Mouse (Mus musculus) CH12.LX (cell line): ENCODE results near the gene Rab19. TPM values are rescaled to one million over a fixed set of nuclear protein-coding genes. Genes with fewer than 3 reads are reported as not detected.

Source experiments
- DNase-seq: peaks from one replicate; pipeline ENCODE4 v3.0.0-alpha.2; 2013; ENCODE audit errors: extremely low read depth
- H3K27ac ChIP-seq: 2 replicates; pipeline ENCODE4 v1.5.1; 2012; ENCODE audit warnings: low read depth, mild to moderate bottlenecking, control low read depth, moderate library complexity; ENCODE audit not compliant: insufficient read depth
- H3K27me3 ChIP-seq: replicated peaks from 2 replicates; pipeline ENCODE3; 2012; ENCODE audit warnings: inconsistent platforms
- H3K36me3 ChIP-seq, 2 experiments: replicated peaks in 1 of 2; 2 replicates each; pipeline versions ENCODE3 to v1.6.1; 2012; ENCODE audit warnings: inconsistent platforms in 1 of 2, low read length in 1 of 2, mild to moderate bottlenecking in 1 of 2, mixed read lengths in 1 of 2, moderate library complexity in 1 of 2; ENCODE audit not compliant: control insufficient read depth in 1 of 2, insufficient read depth in 1 of 2
- H3K4me1 ChIP-seq, 2 experiments: 2 replicates each; pipeline ENCODE4 v1.6.1; 2012; ENCODE audit warnings: inconsistent platforms in 1 of 2, moderate library complexity in 1 of 2; ENCODE audit not compliant: insufficient read depth in 2 of 2, control insufficient read depth in 1 of 2
- H3K4me2 ChIP-seq: 2 replicates; pipeline ENCODE4 v1.6.1; 2012; ENCODE audit warnings: low read depth, mild to moderate bottlenecking, control low read depth; ENCODE audit not compliant: poor library complexity, insufficient read depth, severe bottlenecking
- H3K4me3 ChIP-seq, 3 experiments: fragments of 150-350 bp in 1 of 3; sonication (generic) in 1 of 3; replicated peaks in 1 of 3; 2 replicates each; pipeline versions ENCODE3 to v1.5.1; 2011 to 2012; ENCODE audit warnings: low read depth in 2 of 3, low read length in 2 of 3, mild to moderate bottlenecking in 2 of 3, moderate library complexity in 2 of 3, control low read depth in 1 of 3, improper control_type of control experiment in 1 of 3, inconsistent platforms in 1 of 3, mixed read lengths in 1 of 3; ENCODE audit not compliant: poor library complexity in 1 of 3
- H3K79me2 ChIP-seq: replicated peaks from 2 replicates; pipeline ENCODE4 v1.6.1; 2012; ENCODE audit warnings: mild to moderate bottlenecking, moderate library complexity; ENCODE audit not compliant: control insufficient read depth, poor library complexity, insufficient read depth, severe bottlenecking; ENCODE audit errors: extremely low read depth
- H3K9ac ChIP-seq: 2 replicates; pipeline ENCODE4 v1.6.1; 2012; ENCODE audit warnings: low read depth, mild to moderate bottlenecking, control low read depth, moderate library complexity; ENCODE audit not compliant: insufficient read depth
- H3K9me3 ChIP-seq: replicated peaks from 2 replicates; pipeline ENCODE3; 2012; ENCODE audit warnings: low read length, inconsistent platforms, mixed read lengths
- BHLHE40 ChIP-seq: IDR thresholded peaks from 2 replicates; pipeline ENCODE4 v1.6.1; 2011; ENCODE audit warnings: mild to moderate bottlenecking, low read depth, low read length, improper control_type of control experiment
- E2F4 ChIP-seq: IDR thresholded peaks from 2 replicates; pipeline ENCODE4 v1.6.1; 2011; ENCODE audit warnings: low read depth, low read length, improper control_type of control experiment; ENCODE audit not compliant: insufficient replicate concordance
- ELF1 ChIP-seq: IDR thresholded peaks from 2 replicates; pipeline ENCODE4 v1.6.1; 2014; ENCODE audit warnings: low read depth, mild to moderate bottlenecking, inconsistent platforms, low read length, improper control_type of control experiment
- EP300 ChIP-seq: IDR thresholded peaks from 2 replicates; pipeline ENCODE4 v1.6.1; 2011; ENCODE audit warnings: low read length, improper control_type of control experiment
- ETS1 ChIP-seq: conservative IDR thresholded peaks from 2 replicates; pipeline ENCODE4 v1.6.1; 2012; ENCODE audit warnings: low read depth, mild to moderate bottlenecking, inconsistent platforms, low read length, improper control_type of control experiment, moderate library complexity
- HCFC1 ChIP-seq: IDR thresholded peaks from 2 replicates; pipeline ENCODE4 v1.6.1; 2012; ENCODE audit warnings: low read depth, mild to moderate bottlenecking, inconsistent platforms, low read length, improper control_type of control experiment
- IRF4 ChIP-seq: IDR thresholded peaks from 2 replicates; pipeline ENCODE4 v1.6.1; 2014; ENCODE audit warnings: low read depth, mild to moderate bottlenecking, inconsistent platforms, low read length, improper control_type of control experiment
- KAT2A ChIP-seq: IDR thresholded peaks from 2 replicates; pipeline ENCODE4 v1.6.1; 2012; ENCODE audit warnings: low read length, improper control_type of control experiment, inconsistent platforms; ENCODE audit not compliant: insufficient replicate concordance
- MAX ChIP-seq: IDR thresholded peaks from 2 replicates; pipeline ENCODE4 v1.6.1; 2011; ENCODE audit warnings: low read length, improper control_type of control experiment
- MEF2A ChIP-seq: IDR thresholded peaks from 2 replicates; pipeline ENCODE4 v1.6.1; 2014; ENCODE audit warnings: low read depth, mild to moderate bottlenecking, inconsistent platforms, low read length, improper control_type of control experiment, borderline replicate concordance
- MXI1 ChIP-seq: IDR thresholded peaks from 2 replicates; pipeline ENCODE4 v1.6.1; 2011; ENCODE audit warnings: mild to moderate bottlenecking, low read depth, low read length, improper control_type of control experiment
- MYC ChIP-seq: IDR thresholded peaks from 2 replicates; pipeline ENCODE4 v1.6.1; 2011; ENCODE audit warnings: low read depth, mild to moderate bottlenecking, improper control_type of control experiment, low read length
- NRF1 ChIP-seq: IDR thresholded peaks from 2 replicates; pipeline ENCODE4 v1.6.1; 2014; ENCODE audit warnings: low read depth, mild to moderate bottlenecking, inconsistent platforms, low read length, improper control_type of control experiment, moderate library complexity
- SMC3 ChIP-seq: IDR thresholded peaks from 2 replicates; pipeline ENCODE4 v1.6.1; 2011; ENCODE audit warnings: low read depth, low read length, improper control_type of control experiment
- TBP ChIP-seq: conservative IDR thresholded peaks from 2 replicates; pipeline ENCODE4 v1.6.1; 2011; ENCODE audit warnings: low read depth, low read length, improper control_type of control experiment
- TCF12 ChIP-seq: IDR thresholded peaks from 2 replicates; pipeline ENCODE4 v1.6.1; 2014; ENCODE audit warnings: low read depth, mild to moderate bottlenecking, inconsistent platforms, low read length, improper control_type of control experiment
- UBTF ChIP-seq: IDR thresholded peaks from 2 replicates; pipeline ENCODE4 v1.6.1; 2012; ENCODE audit warnings: low read depth, mild to moderate bottlenecking, inconsistent platforms, low read length, improper control_type of control experiment, moderate library complexity
- USF2 ChIP-seq: conservative IDR thresholded peaks from 2 replicates; pipeline ENCODE4 v1.6.1; 2011; ENCODE audit warnings: low read depth, low read length, improper control_type of control experiment
- ZKSCAN1 ChIP-seq: IDR thresholded peaks from 2 replicates; pipeline ENCODE4 v1.6.1; 2012; ENCODE audit warnings: low read depth, inconsistent platforms, low read length, improper control_type of control experiment, borderline replicate concordance
- ZNF384 ChIP-seq: IDR thresholded peaks from 2 replicates; pipeline ENCODE4 v1.6.1; 2012; ENCODE audit warnings: low read depth, low read length, improper control_type of control experiment, inconsistent platforms
- dilution Hi-C: fragments of 300-500 bp; cut with MboI; formaldehyde crosslinking; loops from 2 replicates; pipeline ENCODE4 v1.14.3; 2020; ENCODE audit warnings: low sequenced_read_pairs; ENCODE audit not compliant: extremely low pct_unique_long_range_greater_than_20kb, extremely low pct_ligation_motif_present
- in situ Hi-C: fragments of 300-500 bp; cut with MboI; formaldehyde crosslinking; loops from 3 replicates; pipeline ENCODE4 v1.14.3; 2019; ENCODE audit warnings: low sequenced_read_pairs, low pct_ligation_motif_present, low pct_unique_long_range_greater_than_20kb, mixed read lengths
- polyA plus RNA-seq: library from polyadenylated mRNA; unstranded; fragments of >175 nt; gene quantifications from 2 replicates; pipeline ENCODE4 v1.2.1, GENCODE M21; 2012; ENCODE audit warnings: low read depth; ENCODE audit not compliant: insufficient read length
- total RNA-seq, 2 experiments: library from RNA; depleted of rRNA; stranded (reverse); fragments of 300-350 nt in 1 of 2; fragments of >200 nt in 1 of 2; gene quantifications; 2 replicates each; pipeline ENCODE4 v1.2.3; 2012 to 2014

Rab19 gene
- total and polyA plus RNA-seq, 3 experiments, result 0.63 to 3.3 TPM; not detected in 1

- dilution Hi-C loops, result no loop called here
Measured at GRCm38 (mm10) chr6:39420867-39421266, 39.9 kb downstream of the Rab19 start.

GRCm38 (mm10) chr6:39423130-39423551 lies 42.2 kb downstream of the Rab19 start:
- dilution Hi-C loops (no loop called here), in situ Hi-C loops (no loop called here)
- no peak overlapping the region for H3K4me3 ChIP-seq
- H3K36me3 ChIP-seq, result no peaks in the 10 kb centered on the region
- H3K4me2 ChIP-seq, result no peak overlapping the region
- H3K79me2 ChIP-seq, result peaks cover under 1% of the 10 kb centered on the region
- H3K9ac ChIP-seq, result no peak overlapping the region
- DNase-seq, result no peak
- H3K9me3 ChIP-seq, result no peaks in the 10 kb centered on the region
- peaks cover 5% of the 10 kb centered on the region for H3K27me3 ChIP-seq
- TF ChIP-seq ZKSCAN1, result no peak
- TF ChIP-seq ELF1, result no peak
- no peak for TF ChIP-seq MYC
- no peak for TF ChIP-seq EP300
- TF ChIP-seq USF2, result no peak
- H3K4me1 ChIP-seq, result peaks cover 4 to 18% of the 10 kb centered on the region in 2 experiments; a peak in 2 of 4 replicates
- H3K27ac ChIP-seq, result no peak overlapping the region

More at GRCm38 (mm10) chr6:39420867-39421266, 39.9 kb downstream of the Rab19 start:
- no peak overlapping the region for H3K4me3 ChIP-seq
- no peak overlapping the region for H3K4me2 ChIP-seq
- peaks cover 5% of the 10 kb centered on the region for H3K27me3 ChIP-seq
- no peaks in the 10 kb centered on the region for H3K9me3 ChIP-seq
- H3K9ac ChIP-seq, result no peak overlapping the region
- H3K4me1 ChIP-seq, result peaks cover 4 to 30% of the 10 kb centered on the region in 2 experiments; a peak in 2 of 4 replicates
- DNase-seq, result no peak
- H3K79me2 ChIP-seq, result peaks cover 18% of the 10 kb centered on the region
- peaks cover 0 to 2% of the 10 kb centered on the region in 2 experiments for H3K36me3 ChIP-seq
- in situ Hi-C loops, result no loop called here
- H3K27ac ChIP-seq, result no peak overlapping the region
- TF ChIP-seq TCF12, result no peak
- no peak for TF ChIP-seq BHLHE40
- TF ChIP-seq IRF4, result no peak
- TF ChIP-seq TBP, result no peak
- no peak for TF ChIP-seq KAT2A
- TF ChIP-seq USF2, result no peak
- TF ChIP-seq HCFC1, result no peak
- TF ChIP-seq UBTF, result no peak
- TF ChIP-seq NRF1, result no peak
- TF ChIP-seq MYC, result no peak
- no peak for TF ChIP-seq E2F4
- no peak for TF ChIP-seq MXI1
- no peak for TF ChIP-seq ZKSCAN1
- TF ChIP-seq MEF2A, result no peak
- TF ChIP-seq MAX, result no peak
- no peak for TF ChIP-seq ZNF384
- no peak for TF ChIP-seq ETS1
- TF ChIP-seq SMC3, result no peak
